In genomic region chr13:98117566-98118254, GRCm38 (mm10) we compare ENCODE assay signal across 12 mouse cellular contexts.
DNase-seq lines count a peak whose midpoint lies in the region; ATAC-seq and TF ChIP-seq lines count a peak whose summit lies in the region.
"Had no signal": no experiment of that assay in that cellular context is flagged by ENCODE, and none has a peak within 500 bp of the region (broad histone marks: within the 10 kb centered on the region; RNA-seq: fewer than 3 reads in every experiment).

No protein-coding gene starts in this region.

- no peaks in the 10 kb centered on the region for H3K36me3 ChIP-seq in forebrain, embryonic 13.5 days (ENCODE audit: poor library complexity, severe bottlenecking)
- no peaks in the 10 kb centered on the region for H3K36me3 ChIP-seq in forebrain, embryonic 10.5 days (replicated peaks)
- no peaks in the 10 kb centered on the region for H3K36me3 ChIP-seq in kidney, embryonic 15.5 days
- no peaks in the 10 kb centered on the region for H3K36me3 ChIP-seq in forebrain, embryonic 14.5 days (ENCODE audit: control insufficient read depth, insufficient read depth, low read length)

- H3K27me3 ChIP-seq in forebrain, embryonic 13.5 days = 0 out of 2 replicates have a peak, but pooled peaks cover 3% of the 10 kb centered on the region
- H3K27me3 ChIP-seq in forebrain, embryonic 10.5 days (ENCODE audit: poor library complexity, severe bottlenecking) = no peaks in the 10 kb centered on the region
- H3K27me3 ChIP-seq in kidney, embryonic 15.5 days = no peaks in the 10 kb centered on the region
- H3K27me3 ChIP-seq in forebrain, embryonic 14.5 days (replicated peaks; ENCODE audit: control insufficient read depth, insufficient read depth, low read length) = no peaks in the 10 kb centered on the region
- no peaks in the 10 kb centered on the region for H3K27me3 ChIP-seq in cerebellum, adult 2 months (ENCODE audit: control insufficient read depth, insufficient read depth, low read length)

- no peaks in the 10 kb centered on the region for H3K9me3 ChIP-seq in forebrain, embryonic 13.5 days (replicated peaks)
- H3K9me3 ChIP-seq in forebrain, embryonic 10.5 days = no peaks in the 10 kb centered on the region
- H3K9me3 ChIP-seq in kidney, embryonic 15.5 days (replicated peaks) = 0 out of 2 replicates have a peak, but pooled peaks cover 2% of the 10 kb centered on the region
- H3K9me3 ChIP-seq in forebrain, embryonic 14.5 days (replicated peaks; ENCODE audit: control insufficient read depth, low read length) = no peaks in the 10 kb centered on the region

- TF ChIP-seq POLR2A in cerebellum, adult 2 months (IDR thresholded peaks at IDR 0.05; ENCODE audit: borderline replicate concordance, insufficient read depth, low read length) = no peak

- DNase-seq in forebrain, embryonic 10.5 days (ENCODE audit: extremely low spot score, low spot score) = no peak
- DNase-seq in kidney, postnatal 4 days = peak; percentile 16 to 18
- DNase-seq in forebrain, embryonic 14.5 days (ENCODE audit: low spot score) = peak; percentile 72
- peak; percentile 21 to 40 for DNase-seq in lung, postnatal 4 days
- no peak for DNase-seq in cerebellum, adult 2 months
- no peak for DNase-seq in ovary, postnatal 36 days (ENCODE audit: low spot score)
- DNase-seq: adrenal gland, adult 2 months; kidney, adult 9 months had no signal

- H3K27ac ChIP-seq in forebrain, embryonic 13.5 days = no peak overlapping the region
- H3K27ac ChIP-seq in forebrain, embryonic 10.5 days = no peak overlapping the region
- H3K27ac ChIP-seq in kidney, embryonic 15.5 days = no peak overlapping the region
- no peak overlapping the region for H3K27ac ChIP-seq in forebrain, embryonic 14.5 days (ENCODE audit: low read depth, low read length)
- H3K27ac ChIP-seq in cerebellum, adult 2 months (ENCODE audit: insufficient read depth, low read length) = no peak overlapping the region
- H3K27ac ChIP-seq: left cerebral cortex, adult 2 months; liver, embryonic 14.5 days had no signal

- no peak overlapping the region for H3K4me2 ChIP-seq in forebrain, embryonic 13.5 days
- no peak overlapping the region for H3K4me2 ChIP-seq in kidney, embryonic 15.5 days
- no peak overlapping the region for H3K4me2 ChIP-seq in forebrain, embryonic 14.5 days (ENCODE audit: low read length)

- 43% methylated on average over 7 of the region's 7 CpGs for WGBS in forebrain, embryonic 13.5 days
- WGBS in forebrain, embryonic 10.5 days = 82% methylated on average over 7 of the region's 7 CpGs
- WGBS in kidney, embryonic 15.5 days = 66% methylated on average over 7 of the region's 7 CpGs
- 25% methylated on average over 7 of the region's 7 CpGs for WGBS in forebrain, embryonic 14.5 days
- 61% methylated on average over 7 of the region's 7 CpGs for WGBS in cerebellum, adult 2 months

- no peak for TF ChIP-seq CTCF in cerebellum, adult 2 months (IDR thresholded peaks at IDR 0.05; ENCODE audit: borderline replicate concordance, insufficient read depth, low read depth, low read length)

- H3K9ac ChIP-seq in forebrain, embryonic 13.5 days = no peak overlapping the region
- no peak overlapping the region for H3K9ac ChIP-seq in kidney, embryonic 15.5 days
- no peak overlapping the region for H3K9ac ChIP-seq in forebrain, embryonic 14.5 days (ENCODE audit: low read length)
- H3K9ac ChIP-seq: liver, embryonic 14.5 days had no signal

- no peak overlapping the region for H3K4me3 ChIP-seq in forebrain, embryonic 13.5 days
- no peak overlapping the region for H3K4me3 ChIP-seq in forebrain, embryonic 10.5 days
- no peak overlapping the region for H3K4me3 ChIP-seq in kidney, embryonic 15.5 days (replicated peaks)
- H3K4me3 ChIP-seq in forebrain, embryonic 14.5 days (ENCODE audit: low read depth, low read length) = no peak overlapping the region
- H3K4me3 ChIP-seq in cerebellum, adult 2 months (replicated peaks; ENCODE audit: insufficient read depth, low read depth, low read length) = no peak overlapping the region
- H3K4me3 ChIP-seq: left cerebral cortex, adult 2 months had no signal

- ATAC-seq in forebrain, embryonic 13.5 days = peak; percentile 61
- no peak; the same call in 1 of the 2 replicates for ATAC-seq in kidney, embryonic 15.5 days (replicated peaks; ENCODE audit: low FRiP score)
- ATAC-seq in forebrain, embryonic 14.5 days = peak; percentile 86

- peaks cover 8% of the 10 kb centered on the region; the same call in 1 of the 2 replicates for H3K4me1 ChIP-seq in forebrain, embryonic 13.5 days
- H3K4me1 ChIP-seq in forebrain, embryonic 10.5 days = peaks cover 21% of the 10 kb centered on the region
- H3K4me1 ChIP-seq in kidney, embryonic 15.5 days = peaks cover 13% of the 10 kb centered on the region; the same call in 1 of the 2 replicates
- no peaks in the 10 kb centered on the region; the same call in 1 of the 2 replicates for H3K4me1 ChIP-seq in forebrain, embryonic 14.5 days (ENCODE audit: control insufficient read depth, insufficient read depth, low read length)
- H3K4me1 ChIP-seq in cerebellum, adult 2 months (ENCODE audit: control insufficient read depth, insufficient read depth, low read length) = no peaks in the 10 kb centered on the region

Comparison
In these comparisons a context has a peak if more than half of its experiments do, and no peak if none do; other contexts are left out.
1. DNase-seq: peak in kidney, postnatal 4 days (2 of 2), forebrain, embryonic 14.5 days (single experiment) and lung, postnatal 4 days (2 of 2); none in forebrain, embryonic 10.5 days (single experiment), cerebellum, adult 2 months (0 of 2) and ovary, postnatal 36 days (single experiment).